Mouse (Mus musculus): Measurements from ENCODE around the gene Rnf208.

GRCm38 (mm10) chr2:25292856-25293255 is 50.8 kb downstream of the Rnf208 start:
- TF ChIP-seq POLR2A (IDR thresholded peaks at IDR 0.05; ENCODE audit: control insufficient read depth, extremely low read depth, insufficient read depth, low read length, poor library complexity) (no peak), CTCF (IDR thresholded peaks at IDR 0.05; ENCODE audit: borderline replicate concordance, control insufficient read depth, extremely low read depth, insufficient read depth, low read length, poor library complexity) (peak; percentile 77; the same call in 1 of the 2 replicates)

Measured in thymus, adult 2 months (tissue).